Mouse (Mus musculus) midbrain, embryonic 13.5 days (tissue): Measurements from ENCODE around the gene Trabd2b. TPM values are rescaled to one million over a fixed set of nuclear protein-coding genes. Genes with fewer than 3 reads are reported as not detected.

Experiments used
- ATAC-seq: fragments of 200-750 bp; cut with Nextera tagmentation; 2 replicates; pipeline ENCODE4 v1.8.0; 2017; ENCODE audit warnings: mild to moderate bottlenecking, moderate TSS enrichment, moderate library complexity
- H3K27ac ChIP-seq: fragments of 300-500 bp; sonication (generic); 2 replicates; pipeline ENCODE4 v1.5.1; 2015; ENCODE audit warnings: inconsistent platforms, mild to moderate bottlenecking, moderate library complexity
- H3K27me3 ChIP-seq: fragments of 300-500 bp; sonication (generic); 2 replicates; pipeline ENCODE4 v1.6.1; 2015; ENCODE audit warnings: mild to moderate bottlenecking, inconsistent platforms
- H3K36me3 ChIP-seq: fragments of 300-500 bp; sonication (generic); 2 replicates; pipeline ENCODE4 v1.6.1; 2015; ENCODE audit warnings: mild to moderate bottlenecking, inconsistent platforms
- H3K4me1 ChIP-seq: fragments of 300-500 bp; sonication (generic); replicated peaks from 2 replicates; pipeline ENCODE4 v1.6.1; 2015; ENCODE audit warnings: inconsistent platforms
- H3K4me2 ChIP-seq: fragments of 300-500 bp; sonication (generic); replicated peaks from 2 replicates; pipeline ENCODE4 v1.6.1; 2015; ENCODE audit warnings: moderate library complexity, mild to moderate bottlenecking, inconsistent platforms
- H3K4me3 ChIP-seq: fragments of 300-500 bp; sonication (generic); replicated peaks from 2 replicates; pipeline ENCODE4 v1.5.1; 2015; ENCODE audit warnings: mild to moderate bottlenecking, inconsistent platforms
- H3K9ac ChIP-seq: fragments of 300-500 bp; sonication (generic); replicated peaks from 2 replicates; pipeline ENCODE4 v1.6.1; 2015; ENCODE audit warnings: mild to moderate bottlenecking, inconsistent platforms
- H3K9me3 ChIP-seq: fragments of 300-500 bp; sonication (generic); 2 replicates; pipeline ENCODE4 v1.6.1; 2016; ENCODE audit warnings: mild to moderate bottlenecking, inconsistent platforms
- WGBS: fragments of 180-500 bp; shearing (Covaris S2); methylation state at CpG from one replicate; pipeline ENCODE4 v1.1.7; 2015; 5-methylcytosine and 5-hydroxymethylcytosine counted together
- polyA plus RNA-seq: library from polyadenylated mRNA; unstranded; fragments of >200 nt; fragmentation: Nextera tagmentation; extraction: Ambion mirVana; gene quantifications from 2 replicates; pipeline ENCODE4 v1.2.1, GENCODE M21; 2015

Gene Trabd2b
- polyA plus RNA-seq, 1 experiment from 2014 or later, result 0.83 TPM

GRCm38 (mm10) chr4:114420154-114420553 is 13.6 kb downstream of the Trabd2b start:
- Histone ChIP-seq H3K9me3 (no peaks in the 10 kb centered on the region), H3K4me3 (no peak overlapping the region), H3K9ac (no peak overlapping the region), H3K27ac (no peak overlapping the region), H3K36me3 (no peaks in the 10 kb centered on the region), H3K4me1 (peaks cover 6% of the 10 kb centered on the region), H3K4me2 (no peak overlapping the region), H3K27me3 (no peaks in the 10 kb centered on the region)
- no peak for ATAC-seq
- 84% methylated on average over 2 of the region's 2 CpGs for WGBS

- Histone ChIP-seq H3K4me2 (no peak overlapping the region), H3K27me3 (no peaks in the 10 kb centered on the region), H3K9ac (no peak overlapping the region), H3K36me3 (no peaks in the 10 kb centered on the region), H3K9me3 (no peaks in the 10 kb centered on the region), H3K4me1 (no peaks in the 10 kb centered on the region), H3K27ac (no peak overlapping the region), H3K4me3 (no peak overlapping the region)
- WGBS, result 73% methylated on average over 6 of the region's 6 CpGs
- ATAC-seq, result no peak
These were observed 16.6 kb downstream of the Trabd2b start for GRCm38 (mm10) chr4:114423084-114423483.

GRCm38 (mm10) chr4:114425808-114426207 is 19.3 kb downstream of the Trabd2b start:
- 53% methylated on average over 5 of the region's 5 CpGs for WGBS
- Histone ChIP-seq H3K4me3 (no peak overlapping the region), H3K4me2 (no peak overlapping the region), H3K36me3 (no peaks in the 10 kb centered on the region), H3K9ac (no peak overlapping the region), H3K9me3 (no peaks in the 10 kb centered on the region), H3K4me1 (no peaks in the 10 kb centered on the region), H3K27ac (no peak overlapping the region), H3K27me3 (no peaks in the 10 kb centered on the region)
- no peak for ATAC-seq

- 95% methylated on average over 2 of the region's 2 CpGs for WGBS
- H3K9me3 ChIP-seq, result no peaks in the 10 kb centered on the region
These were observed 26.2 kb downstream of the Trabd2b start for GRCm38 (mm10) chr4:114432742-114433141.

GRCm38 (mm10) chr4:114433440-114433839 is 26.9 kb downstream of the Trabd2b start:
- H3K4me3 ChIP-seq, result no peak overlapping the region
- no peaks in the 10 kb centered on the region for H3K4me1 ChIP-seq
- H3K4me2 ChIP-seq, result no peak overlapping the region
- H3K9me3 ChIP-seq, result no peaks in the 10 kb centered on the region
- no peak overlapping the region for H3K27ac ChIP-seq
- peak; percentile 55; the same call in 1 of the 2 replicates for ATAC-seq
- no peaks in the 10 kb centered on the region for H3K27me3 ChIP-seq
- H3K9ac ChIP-seq, result no peak overlapping the region
- 85% methylated on average over 1 of the region's 1 CpGs for WGBS
- H3K36me3 ChIP-seq, result no peaks in the 10 kb centered on the region

More at GRCm38 (mm10) chr4:114432742-114433141, 26.2 kb downstream of the Trabd2b start:
- Histone ChIP-seq H3K27me3 (no peaks in the 10 kb centered on the region), H3K4me2 (no peak overlapping the region), H3K36me3 (no peaks in the 10 kb centered on the region), H3K9ac (no peak overlapping the region), H3K4me1 (no peaks in the 10 kb centered on the region), H3K4me3 (no peak overlapping the region), H3K27ac (no peak overlapping the region)
- no peak for ATAC-seq

- H3K4me1 ChIP-seq, result no peaks in the 10 kb centered on the region
- H3K27ac ChIP-seq, result no peak overlapping the region
- no peaks in the 10 kb centered on the region for H3K9me3 ChIP-seq
- H3K9ac ChIP-seq, result no peak overlapping the region
- no peak overlapping the region for H3K4me2 ChIP-seq
- ATAC-seq, result no peak
- 67% methylated on average over 1 of the region's 1 CpGs for WGBS
- no peaks in the 10 kb centered on the region for H3K27me3 ChIP-seq
- no peaks in the 10 kb centered on the region for H3K36me3 ChIP-seq
- H3K4me3 ChIP-seq, result no peak overlapping the region
These were observed 28.2 kb downstream of the Trabd2b start for GRCm38 (mm10) chr4:114434766-114435165.

GRCm38 (mm10) chr4:114435381-114435780 is 28.9 kb downstream of the Trabd2b start:
- Histone ChIP-seq H3K4me2 (no peak overlapping the region), H3K9me3 (no peaks in the 10 kb centered on the region), H3K4me3 (no peak overlapping the region), H3K36me3 (no peaks in the 10 kb centered on the region), H3K9ac (no peak overlapping the region), H3K4me1 (no peaks in the 10 kb centered on the region), H3K27ac (no peak overlapping the region), H3K27me3 (no peaks in the 10 kb centered on the region)
- ATAC-seq, result no peak
- WGBS, result 90% methylated on average over 7 of the region's 7 CpGs

GRCm38 (mm10) chr4:114438764-114439163 is 32.2 kb downstream of the Trabd2b start:
- Histone ChIP-seq H3K27ac (no peak overlapping the region), H3K4me2 (no peak overlapping the region), H3K27me3 (no peaks in the 10 kb centered on the region), H3K9me3 (no peaks in the 10 kb centered on the region), H3K9ac (no peak overlapping the region), H3K36me3 (no peaks in the 10 kb centered on the region), H3K4me3 (no peak overlapping the region), H3K4me1 (no peaks in the 10 kb centered on the region)
- no peak for ATAC-seq
- WGBS, result 56% methylated on average over 2 of the region's 2 CpGs

- no peaks in the 10 kb centered on the region for H3K9me3 ChIP-seq
- H3K4me3 ChIP-seq, result no peak overlapping the region
- no peak overlapping the region for H3K4me2 ChIP-seq
- H3K9ac ChIP-seq, result no peak overlapping the region
- H3K27me3 ChIP-seq, result no peaks in the 10 kb centered on the region
- H3K4me1 ChIP-seq, result no peaks in the 10 kb centered on the region
- no peak overlapping the region for H3K27ac ChIP-seq
- ATAC-seq, result no peak
- 79% methylated on average over 2 of the region's 2 CpGs for WGBS
- H3K36me3 ChIP-seq, result no peaks in the 10 kb centered on the region
These were observed 35.7 kb downstream of the Trabd2b start for GRCm38 (mm10) chr4:114442186-114442585.

- WGBS, result 88% methylated on average over 3 of the region's 3 CpGs
- Histone ChIP-seq H3K9ac (no peak overlapping the region), H3K27me3 (no peaks in the 10 kb centered on the region), H3K4me2 (no peak overlapping the region), H3K27ac (no peak overlapping the region), H3K9me3 (no peaks in the 10 kb centered on the region), H3K4me1 (no peaks in the 10 kb centered on the region), H3K36me3 (no peaks in the 10 kb centered on the region), H3K4me3 (no peak overlapping the region)
- ATAC-seq, result no peak
These were observed 36.1 kb downstream of the Trabd2b start for GRCm38 (mm10) chr4:114442661-114443060.

GRCm38 (mm10) chr4:114448393-114449052 is 42.0 kb downstream of the Trabd2b start:
- Histone ChIP-seq H3K4me2 (no peak overlapping the region), H3K27ac (no peak overlapping the region), H3K4me3 (no peak overlapping the region), H3K4me1 (no peaks in the 10 kb centered on the region), H3K27me3 (no peaks in the 10 kb centered on the region), H3K9ac (no peak overlapping the region), H3K9me3 (no peaks in the 10 kb centered on the region), H3K36me3 (no peaks in the 10 kb centered on the region)
- 87% methylated on average over 9 of the region's 9 CpGs for WGBS
- ATAC-seq, result no peak

- Histone ChIP-seq H3K27ac (no peak overlapping the region), H3K4me2 (no peak overlapping the region), H3K36me3 (no peaks in the 10 kb centered on the region), H3K4me3 (no peak overlapping the region), H3K9me3 (no peaks in the 10 kb centered on the region), H3K9ac (no peak overlapping the region), H3K4me1 (no peaks in the 10 kb centered on the region), H3K27me3 (no peaks in the 10 kb centered on the region)
- WGBS, result 79% methylated on average over 3 of the region's 3 CpGs
- no peak for ATAC-seq
These were observed 46.6 kb downstream of the Trabd2b start for GRCm38 (mm10) chr4:114453101-114453500.

- no peak overlapping the region for H3K27ac ChIP-seq
- H3K4me3 ChIP-seq, result no peak overlapping the region
- 82% methylated on average over 4 of the region's 4 CpGs for WGBS
- ATAC-seq, result no peak
- H3K27me3 ChIP-seq, result no peaks in the 10 kb centered on the region
- H3K4me1 ChIP-seq, result no peaks in the 10 kb centered on the region
- H3K4me2 ChIP-seq, result no peak overlapping the region
- no peak overlapping the region for H3K9ac ChIP-seq
- no peaks in the 10 kb centered on the region for H3K36me3 ChIP-seq
- H3K9me3 ChIP-seq, result no peaks in the 10 kb centered on the region
These were observed 47.5 kb downstream of the Trabd2b start for GRCm38 (mm10) chr4:114454016-114454415.
